Mouse (Mus musculus): Measurements from ENCODE around the gene Epha4. TPM values are rescaled to one million over a fixed set of nuclear protein-coding genes. Genes with fewer than 3 reads are reported as not detected.

The Epha4 gene
- polyA plus RNA-seq, 1 experiment = 5.2 TPM

- no peaks in the 10 kb centered on the region for H3K36me3 ChIP-seq (ENCODE audit: control insufficient read depth, insufficient read depth, low read length)
- WGBS = 45% methylated on average over 11 of the region's 11 CpGs
- H3K27me3 ChIP-seq (replicated peaks; ENCODE audit: control insufficient read depth, insufficient read depth, low read length) = no peaks in the 10 kb centered on the region
- H3K27ac ChIP-seq (ENCODE audit: insufficient read depth, low read depth, low read length) = no peak overlapping the region
- peaks cover 3% of the 10 kb centered on the region; the same call in 1 of the 2 replicates for H3K4me1 ChIP-seq (ENCODE audit: control insufficient read depth, insufficient read depth, low read length)
- no peak overlapping the region; the same call in 1 of the 2 replicates for H3K4me3 ChIP-seq (ENCODE audit: insufficient read depth, low read depth, low read length)
- DNase-seq = peak; percentile 19
- TF ChIP-seq CTCF (conservative IDR thresholded peaks at IDR 0.05; ENCODE audit: insufficient read depth, insufficient read length, low read depth, low read length) (no peak), POLR2A (IDR thresholded peaks at IDR 0.05; ENCODE audit: low read depth, low read length) (no peak)
Measured at GRCm38 (mm10) chr1:77496468-77497181, 18.3 kb downstream of the Epha4 start.

GRCm38 (mm10) chr1:77495790-77496158 is 19.1 kb downstream of the Epha4 start:
- WGBS = 54% methylated on average over 7 of the region's 7 CpGs

GRCm38 (mm10) chr1:77495030-77495789 is 19.7 kb downstream of the Epha4 start:
- no peaks in the 10 kb centered on the region for H3K27me3 ChIP-seq (replicated peaks; ENCODE audit: control insufficient read depth, insufficient read depth, low read length)
- 85% methylated on average over 10 of the region's 10 CpGs for WGBS
- H3K27ac ChIP-seq (ENCODE audit: insufficient read depth, low read depth, low read length) = no peak overlapping the region
- no peaks in the 10 kb centered on the region for H3K36me3 ChIP-seq (ENCODE audit: control insufficient read depth, insufficient read depth, low read length)
- no peak overlapping the region for H3K4me3 ChIP-seq (ENCODE audit: insufficient read depth, low read depth, low read length)
- no peak for TF ChIP-seq POLR2A (IDR thresholded peaks at IDR 0.05; ENCODE audit: low read depth, low read length)
- no peak for TF ChIP-seq CTCF (conservative IDR thresholded peaks at IDR 0.05; ENCODE audit: insufficient read depth, insufficient read length, low read depth, low read length)
- H3K4me1 ChIP-seq (ENCODE audit: control insufficient read depth, insufficient read depth, low read length) = peaks cover 1% of the 10 kb centered on the region; the same call in 1 of the 2 replicates
- no peak for DNase-seq

More at GRCm38 (mm10) chr1:77495790-77496158, 19.1 kb downstream of the Epha4 start:
- no peak overlapping the region for H3K27ac ChIP-seq (ENCODE audit: insufficient read depth, low read depth, low read length)
- no peaks in the 10 kb centered on the region for H3K27me3 ChIP-seq (replicated peaks; ENCODE audit: control insufficient read depth, insufficient read depth, low read length)
- H3K4me3 ChIP-seq (ENCODE audit: insufficient read depth, low read depth, low read length) = no peak overlapping the region
- H3K36me3 ChIP-seq (ENCODE audit: control insufficient read depth, insufficient read depth, low read length) = no peaks in the 10 kb centered on the region
- TF ChIP-seq CTCF (conservative IDR thresholded peaks at IDR 0.05; ENCODE audit: insufficient read depth, insufficient read length, low read depth, low read length) (no peak), POLR2A (IDR thresholded peaks at IDR 0.05; ENCODE audit: low read depth, low read length) (no peak)
- no peak for DNase-seq
- peaks cover 3% of the 10 kb centered on the region; the same call in 1 of the 2 replicates for H3K4me1 ChIP-seq (ENCODE audit: control insufficient read depth, insufficient read depth, low read length)

DNA sequence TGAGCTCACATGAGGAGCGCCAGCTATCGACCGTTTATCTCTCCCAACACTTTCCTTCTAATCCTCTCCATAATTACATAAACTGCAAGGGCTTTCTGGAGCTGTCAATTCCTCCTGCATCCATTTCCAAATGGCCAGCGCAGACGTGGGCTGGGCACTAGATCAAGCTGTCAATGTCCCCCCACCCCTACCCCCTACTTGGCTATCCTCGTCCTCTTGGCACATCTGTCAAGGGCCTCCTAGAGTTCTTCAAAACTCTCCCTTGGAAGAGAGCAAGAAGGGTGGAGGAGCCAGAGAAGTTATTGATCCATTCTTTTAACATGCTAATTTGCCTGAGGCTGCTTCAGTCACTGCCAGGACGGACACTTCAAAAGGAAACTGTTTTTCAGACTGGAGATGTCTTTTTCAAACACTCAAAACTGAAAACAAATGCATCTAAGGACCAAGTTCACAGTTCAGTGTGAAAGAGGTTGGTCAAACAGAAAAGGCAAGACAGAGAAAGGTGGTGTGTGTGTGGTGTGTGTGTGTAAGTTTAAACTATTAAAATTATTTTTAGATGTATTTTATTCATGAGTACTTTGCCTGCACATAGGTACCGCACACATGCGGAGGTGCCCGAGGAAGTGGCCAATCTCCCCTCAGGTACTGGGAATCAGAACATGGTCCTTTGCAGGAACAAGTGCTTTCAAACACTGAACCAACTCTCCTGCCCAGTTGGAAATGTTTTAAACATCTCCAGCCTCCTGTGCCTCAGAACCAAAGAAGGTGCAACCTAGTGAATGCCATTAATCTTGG is 20.9 kb downstream of the Epha4 start:
- Histone ChIP-seq H3K4me1 (ENCODE audit: control insufficient read depth, insufficient read depth, low read length) (no peaks in the 10 kb centered on the region), H3K4me3 (ENCODE audit: insufficient read depth, low read depth, low read length) (no peak overlapping the region), H3K36me3 (ENCODE audit: control insufficient read depth, insufficient read depth, low read length) (no peaks in the 10 kb centered on the region), H3K27me3 (replicated peaks; ENCODE audit: control insufficient read depth, insufficient read depth, low read length) (no peaks in the 10 kb centered on the region), H3K27ac (ENCODE audit: insufficient read depth, low read depth, low read length) (no peak overlapping the region)
- WGBS = 84% methylated on average over 10 of the region's 10 CpGs
- TF ChIP-seq CTCF (conservative IDR thresholded peaks at IDR 0.05; ENCODE audit: insufficient read depth, insufficient read length, low read depth, low read length) (no peak), POLR2A (IDR thresholded peaks at IDR 0.05; ENCODE audit: low read depth, low read length) (no peak)
- DNase-seq = no peak

GRCm38 (mm10) chr1:77490166-77490565 is 24.7 kb downstream of the Epha4 start:
- H3K4me3 ChIP-seq (ENCODE audit: insufficient read depth, low read depth, low read length) = no peak overlapping the region
- no peak for DNase-seq
- no peaks in the 10 kb centered on the region for H3K4me1 ChIP-seq (ENCODE audit: control insufficient read depth, insufficient read depth, low read length)
- H3K27ac ChIP-seq (ENCODE audit: insufficient read depth, low read depth, low read length) = no peak overlapping the region
- WGBS = 95% methylated on average over 6 of the region's 6 CpGs
- no peaks in the 10 kb centered on the region for H3K27me3 ChIP-seq (replicated peaks; ENCODE audit: control insufficient read depth, insufficient read depth, low read length)
- TF ChIP-seq POLR2A (IDR thresholded peaks at IDR 0.05; ENCODE audit: low read depth, low read length) = no peak
- TF ChIP-seq CTCF (conservative IDR thresholded peaks at IDR 0.05; ENCODE audit: insufficient read depth, insufficient read length, low read depth, low read length) = no peak
- H3K36me3 ChIP-seq (ENCODE audit: control insufficient read depth, insufficient read depth, low read length) = no peaks in the 10 kb centered on the region

- 82% methylated on average over 7 of the region's 7 CpGs for WGBS
Measured at GRCm38 (mm10) chr1:77489387-77489786, 25.5 kb downstream of the Epha4 start.

More at GRCm38 (mm10) chr1:77489387-77489786, 25.5 kb downstream of the Epha4 start:
- Histone ChIP-seq H3K27me3 (replicated peaks; ENCODE audit: control insufficient read depth, insufficient read depth, low read length) (no peaks in the 10 kb centered on the region), H3K4me3 (ENCODE audit: insufficient read depth, low read depth, low read length) (no peak overlapping the region), H3K36me3 (ENCODE audit: control insufficient read depth, insufficient read depth, low read length) (no peaks in the 10 kb centered on the region), H3K27ac (ENCODE audit: insufficient read depth, low read depth, low read length) (no peak overlapping the region), H3K4me1 (ENCODE audit: control insufficient read depth, insufficient read depth, low read length) (no peaks in the 10 kb centered on the region)
- no peak for DNase-seq
- TF ChIP-seq CTCF (conservative IDR thresholded peaks at IDR 0.05; ENCODE audit: insufficient read depth, insufficient read length, low read depth, low read length) = no peak
- TF ChIP-seq POLR2A (IDR thresholded peaks at IDR 0.05; ENCODE audit: low read depth, low read length) = no peak
